Mouse (Mus musculus) frontal cortex, postnatal 36 days (tissue): Measurements from ENCODE around the gene Cxxc4.
A peak's percentile ranks its signal among the peaks of the same experiment; 100 is the strongest.
"Not testable (repeated sequence)": the region's sequence is repeated elsewhere in the genome, so short reads cannot be mapped to it uniquely, and the experiment has no call there.

Experiments
- DNase-seq, 2 experiments: peaks; one replicate each; pipeline ENCODE4 v3.0.0; 2022; ENCODE audit warnings: low spot score in 2 of 2

Cxxc4 gene

DNA sequence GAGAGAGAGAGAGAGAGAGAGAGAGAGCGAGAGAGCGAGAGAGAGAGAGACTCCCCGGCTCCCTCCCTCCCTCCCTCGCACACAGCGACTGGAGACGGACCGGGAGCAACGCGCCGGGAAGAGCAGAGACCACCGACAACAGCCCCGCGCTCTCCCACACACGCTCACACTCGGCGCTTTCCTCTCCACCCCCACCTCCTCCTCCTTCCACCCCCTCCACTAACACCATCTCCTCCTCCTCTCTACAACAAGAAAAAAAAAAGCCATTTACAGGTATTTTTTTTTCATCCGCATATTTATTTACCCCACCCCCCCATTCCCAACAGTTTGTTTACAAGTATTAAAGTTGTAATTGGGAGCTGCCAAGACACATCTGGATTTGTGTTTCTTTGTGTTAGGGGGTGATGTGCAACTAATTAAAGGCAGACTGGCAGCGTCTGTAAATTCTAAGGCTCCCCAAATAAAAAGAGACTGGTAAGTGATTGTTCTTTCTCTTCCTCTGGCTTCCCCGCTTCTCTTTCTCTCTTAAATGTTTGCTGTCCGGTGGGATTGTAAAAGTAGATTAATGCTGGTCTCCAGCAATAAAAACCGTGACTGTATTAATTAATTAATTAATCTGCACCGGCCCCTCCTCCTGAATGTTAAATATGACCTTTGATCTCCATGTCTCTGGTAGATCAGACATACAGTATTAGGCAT is at the start of gene Cxxc4:
Gene Cxxc4 (plus strand): TSS at position 71 of the 699 bp plus-strand sequence.
- no peak for DNase-seq

DNA sequence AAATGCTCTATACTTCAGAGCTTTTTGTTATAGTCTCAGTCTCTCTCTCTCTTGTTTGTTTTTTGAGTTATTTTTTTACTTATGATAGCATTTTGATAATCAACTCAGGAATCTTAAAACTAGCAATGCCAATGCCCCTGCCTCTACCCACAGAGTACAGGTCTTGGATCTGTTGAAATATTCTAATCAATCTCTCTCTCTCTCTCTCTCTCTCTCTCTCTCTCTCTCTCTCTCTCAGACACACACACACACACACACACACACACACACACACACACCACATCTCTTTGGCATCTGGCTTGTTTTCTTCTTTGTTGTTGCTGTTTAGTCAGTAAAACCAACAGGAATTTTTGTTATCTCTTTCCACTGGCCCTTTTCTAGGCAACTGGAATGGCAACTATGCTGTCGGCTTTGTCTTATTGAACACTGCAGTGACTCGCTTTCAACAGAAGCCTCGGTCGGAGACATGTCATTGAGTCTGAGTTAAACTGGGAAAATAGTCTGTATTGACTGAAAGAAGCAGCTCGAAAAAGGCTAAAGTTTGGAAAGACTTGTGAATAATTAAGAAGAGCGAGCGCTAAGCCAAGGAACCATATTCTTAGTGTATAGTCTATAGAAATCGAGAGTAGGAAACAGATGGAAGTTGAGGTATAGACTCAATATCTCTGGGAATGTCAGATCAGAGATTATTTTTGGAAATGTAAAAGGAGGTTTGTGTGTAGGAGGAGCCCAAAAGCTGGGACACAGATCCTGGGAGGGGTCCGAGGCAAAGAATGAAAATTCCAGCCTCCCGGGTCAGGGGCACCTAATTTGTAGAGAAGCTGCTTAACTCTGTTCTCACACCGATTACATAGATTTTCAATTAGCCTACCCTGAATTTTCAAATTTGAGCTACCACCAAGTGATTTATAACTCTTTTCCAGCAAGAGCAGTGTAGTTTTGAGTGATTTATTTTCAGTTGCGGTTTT is 47.0 kb upstream of the Cxxc4 start:
- DNase-seq = peak in 1 of 2 experiments; percentile 13

DNA sequence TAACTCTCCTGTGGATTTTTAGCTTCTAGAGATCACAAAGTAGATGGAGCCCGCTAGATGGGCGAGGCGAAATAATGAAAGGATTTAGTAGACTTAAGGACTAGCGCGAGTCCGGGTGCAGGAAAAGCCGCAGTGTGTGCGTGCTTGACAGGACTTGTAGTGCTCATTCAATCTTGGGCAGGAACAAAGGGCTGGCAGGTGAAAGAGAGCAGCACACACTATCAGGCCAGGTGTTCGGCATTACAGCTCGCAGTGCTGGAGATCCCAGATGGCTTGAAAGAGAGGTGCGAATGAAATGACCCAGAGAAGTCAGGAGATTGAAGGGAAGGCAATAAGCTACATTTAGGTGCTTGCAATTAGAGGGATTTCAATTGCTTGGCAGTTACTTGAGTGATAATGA is 46.2 kb upstream of the Cxxc4 start:
- DNase-seq = no peak

DNA sequence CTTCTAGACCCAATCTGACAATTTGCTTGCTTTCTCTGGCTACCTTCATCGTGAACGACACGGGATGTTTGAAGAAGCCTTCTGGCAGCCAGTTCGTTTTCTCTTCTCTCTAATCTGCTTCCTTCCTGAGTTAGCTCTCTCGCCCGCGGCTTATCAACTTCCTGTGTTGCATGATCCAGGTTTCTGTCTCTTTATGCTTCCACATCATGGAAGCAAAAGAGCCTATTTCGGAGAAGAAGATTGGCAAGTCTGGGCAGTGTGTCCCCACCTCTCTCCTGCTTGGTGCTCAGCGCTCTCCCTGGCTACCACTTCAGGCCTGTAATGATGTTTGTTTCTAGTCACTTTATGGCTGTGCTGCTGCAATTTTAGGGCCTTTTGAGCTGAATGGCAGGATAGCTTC is 36.4 kb upstream of the Cxxc4 start:
- no peak for DNase-seq

DNA sequence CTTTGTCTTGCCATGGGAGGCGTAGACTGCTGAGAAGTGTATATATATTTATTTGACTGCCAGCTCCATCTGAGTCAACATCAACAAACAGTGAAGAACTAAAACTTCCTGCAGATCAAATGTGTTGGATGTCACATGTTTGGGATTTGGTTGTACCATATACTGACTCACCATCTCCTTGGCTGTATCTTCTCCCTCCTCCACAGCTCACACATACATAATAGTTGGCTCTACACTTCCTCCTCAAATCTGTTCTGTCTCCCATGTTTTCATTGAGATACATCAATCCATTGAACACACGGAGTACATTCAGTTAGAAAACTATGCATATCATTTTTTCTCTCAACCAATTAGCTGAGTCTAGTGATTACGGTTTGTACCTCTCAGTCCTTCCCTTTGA is 29.7 kb upstream of the Cxxc4 start:
- peak in 1 of 2 experiments; percentile 27 for DNase-seq

DNA sequence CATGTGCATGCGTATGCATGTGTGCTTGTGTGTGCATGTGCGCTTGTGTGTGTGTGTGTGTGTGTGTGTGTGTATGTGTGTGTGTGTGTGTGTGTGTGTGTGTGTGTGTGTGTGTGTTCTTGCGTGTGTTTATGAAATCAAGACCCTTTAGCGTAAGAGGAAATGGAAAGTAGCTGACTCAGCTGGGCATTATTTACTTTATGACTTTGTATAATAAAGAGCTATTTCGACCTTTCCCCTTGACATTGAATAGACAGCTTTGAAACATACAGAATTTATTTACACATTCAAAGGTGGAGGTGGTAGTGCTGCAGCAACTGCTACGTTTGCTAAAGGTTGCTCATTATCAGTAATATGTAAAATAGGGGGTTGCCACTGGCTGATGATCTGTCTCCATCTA is 25.3 kb upstream of the Cxxc4 start:
- no peak for DNase-seq

DNA sequence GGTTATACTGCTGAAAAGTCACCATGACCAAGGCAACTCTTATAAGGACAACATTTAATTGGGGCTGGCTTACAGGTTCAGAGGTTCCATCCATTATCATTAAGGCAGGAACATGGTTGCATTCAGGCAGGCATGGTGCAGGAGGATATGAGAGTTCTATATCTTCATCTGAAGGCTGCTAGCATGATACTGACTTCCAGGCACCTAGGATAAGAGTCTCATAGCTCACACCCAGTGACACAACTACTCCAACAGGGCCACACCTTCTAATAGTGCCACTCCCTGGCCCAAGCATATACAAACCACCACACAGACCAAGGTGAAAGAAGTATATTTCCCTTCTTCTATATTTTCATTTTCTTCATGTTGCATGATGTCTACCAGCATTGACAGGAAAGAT is 16.4 kb upstream of the Cxxc4 start:
- DNase-seq = not testable (repeated sequence)

DNA sequence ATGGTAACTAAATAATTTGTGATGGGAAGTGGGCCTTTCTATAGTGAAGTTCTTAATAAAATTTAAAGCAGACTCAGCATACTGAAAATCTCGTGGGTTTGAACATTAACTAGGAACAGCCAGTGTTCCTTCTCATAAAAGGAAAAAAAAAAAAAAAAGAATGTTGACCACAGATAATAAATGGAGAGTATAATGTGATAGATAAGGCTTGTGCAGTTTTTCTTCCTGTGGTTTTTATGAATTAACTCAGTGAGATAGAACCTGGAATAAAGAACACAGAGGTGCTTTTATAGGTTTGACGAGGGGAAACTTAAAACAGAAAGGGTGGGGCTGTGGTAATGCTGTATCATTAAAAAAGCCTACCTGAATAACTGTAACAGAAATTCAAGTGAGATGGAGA is 15.3 kb upstream of the Cxxc4 start:
- no peak for DNase-seq

DNA sequence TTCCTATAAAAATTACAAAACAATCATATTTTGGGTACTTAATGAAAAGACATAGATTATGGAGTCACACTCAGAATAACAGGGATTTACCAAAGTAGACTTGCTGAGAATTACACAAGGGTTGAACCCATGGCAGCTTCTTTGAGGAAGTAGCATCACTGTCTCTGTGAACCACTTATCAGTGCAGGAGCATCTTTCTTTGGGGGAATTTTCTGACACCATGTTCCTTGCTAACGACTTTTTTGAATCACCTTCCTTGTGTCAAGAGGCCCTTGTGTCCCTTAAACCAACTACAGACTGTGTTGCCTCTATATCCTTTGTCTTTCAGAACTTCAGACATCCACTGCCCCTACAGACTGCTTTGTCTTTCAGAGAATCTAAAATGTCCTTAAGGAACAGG is 13.7 kb upstream of the Cxxc4 start:
- DNase-seq = no peak

DNA sequence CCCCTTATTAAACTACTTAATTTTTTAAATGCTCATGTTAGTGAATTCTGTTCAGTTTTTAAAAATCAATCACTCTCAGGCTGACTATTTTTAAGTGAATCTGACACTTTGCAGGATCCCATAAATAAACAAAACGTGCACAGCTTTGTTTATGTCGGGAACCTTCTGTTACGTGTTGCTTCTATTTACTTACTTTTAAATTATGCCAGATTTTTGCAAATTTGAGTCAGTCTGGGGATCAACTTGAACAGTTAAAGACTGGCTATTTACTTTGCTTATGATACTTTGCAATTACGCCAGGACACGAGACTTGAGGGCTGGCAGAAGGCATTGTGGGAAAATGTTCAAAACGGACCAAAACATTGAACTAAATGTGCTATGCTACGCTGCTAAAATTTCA is 12.3 kb upstream of the Cxxc4 start:
- no peak for DNase-seq

DNA sequence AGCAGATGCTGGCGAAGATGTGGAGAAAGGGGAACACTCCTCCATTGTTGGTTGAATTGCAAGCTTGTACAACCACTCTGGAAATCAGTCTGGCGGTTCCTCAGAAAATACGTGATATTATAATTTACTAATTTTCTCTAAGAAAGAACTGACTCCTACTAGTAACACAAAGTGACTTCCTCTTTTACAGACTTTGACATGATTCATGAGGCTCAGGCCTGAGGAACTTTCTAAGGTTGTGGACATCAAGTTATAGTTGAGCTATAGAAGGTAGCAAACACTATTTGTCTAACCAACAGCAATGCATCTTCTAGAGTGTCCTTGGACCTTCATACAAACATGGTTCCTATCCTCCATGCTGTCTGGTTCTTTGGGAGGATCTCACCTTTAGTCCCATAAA is 10.4 kb upstream of the Cxxc4 start:
- no peak for DNase-seq

DNA sequence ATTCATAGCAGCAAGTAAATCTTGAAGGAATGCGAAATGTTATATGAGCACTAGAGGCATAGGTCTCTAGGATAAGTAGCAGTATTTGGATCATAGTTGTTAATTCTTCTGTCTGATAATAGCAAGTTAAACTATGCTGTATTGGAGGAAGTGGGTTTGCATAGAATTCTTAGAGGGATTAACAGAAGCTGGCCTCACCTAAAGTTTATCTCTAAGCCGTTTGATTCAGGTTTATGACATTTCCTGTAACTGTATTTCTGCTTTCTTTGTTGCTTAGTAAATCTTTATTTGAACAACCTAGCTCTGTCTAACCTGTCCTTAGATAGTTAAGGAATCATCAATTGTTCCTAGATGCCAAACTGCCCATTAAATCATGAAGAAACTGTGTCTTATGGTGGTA is 3.5 kb upstream of the Cxxc4 start:
- DNase-seq = no peak

DNA sequence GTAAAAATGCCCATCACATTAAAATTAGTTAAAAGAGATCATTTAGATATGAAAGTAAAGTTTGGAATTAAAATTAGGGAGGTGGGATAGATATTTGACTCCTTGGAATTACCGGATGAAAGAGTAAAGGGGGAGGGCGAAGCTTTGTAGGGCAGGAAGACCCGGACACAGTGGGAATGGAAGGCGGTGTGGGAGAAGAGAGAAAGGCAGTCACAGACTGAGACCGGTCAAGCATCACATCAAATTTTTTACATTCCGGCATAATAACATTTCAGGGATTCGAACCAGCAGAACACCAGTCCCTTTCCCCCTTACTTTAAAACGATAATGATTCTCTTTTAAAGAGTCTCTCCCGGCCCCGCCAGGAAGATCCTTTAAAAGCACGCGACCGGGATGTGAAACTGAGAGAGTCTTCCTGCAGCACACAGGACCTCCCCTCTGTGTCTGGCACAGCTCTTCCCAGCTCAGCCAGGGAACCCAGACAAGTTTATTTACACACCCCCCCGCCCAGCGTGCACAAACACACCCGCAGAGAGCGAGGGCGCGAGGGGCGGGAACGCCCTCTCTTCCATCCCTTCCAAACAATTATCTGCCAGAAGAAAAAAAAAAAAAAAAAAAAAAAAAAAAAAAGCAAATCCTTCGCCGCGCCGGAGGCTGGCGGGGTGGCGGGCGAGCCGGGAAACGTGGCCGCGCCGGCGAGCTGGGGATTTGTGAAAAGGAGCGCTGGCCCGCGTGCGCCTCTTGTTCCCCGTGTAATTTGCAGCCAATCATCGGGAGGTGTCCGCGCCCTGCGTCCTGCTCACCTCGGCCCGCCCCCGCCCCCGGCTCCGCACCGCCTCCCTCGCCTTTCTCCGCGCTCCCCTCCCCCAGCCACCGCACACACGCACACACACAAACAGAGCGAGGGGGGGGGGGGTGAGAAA is 532 bp upstream of the Cxxc4 start:
- DNase-seq = peak; percentile 54 to 58

DNA sequence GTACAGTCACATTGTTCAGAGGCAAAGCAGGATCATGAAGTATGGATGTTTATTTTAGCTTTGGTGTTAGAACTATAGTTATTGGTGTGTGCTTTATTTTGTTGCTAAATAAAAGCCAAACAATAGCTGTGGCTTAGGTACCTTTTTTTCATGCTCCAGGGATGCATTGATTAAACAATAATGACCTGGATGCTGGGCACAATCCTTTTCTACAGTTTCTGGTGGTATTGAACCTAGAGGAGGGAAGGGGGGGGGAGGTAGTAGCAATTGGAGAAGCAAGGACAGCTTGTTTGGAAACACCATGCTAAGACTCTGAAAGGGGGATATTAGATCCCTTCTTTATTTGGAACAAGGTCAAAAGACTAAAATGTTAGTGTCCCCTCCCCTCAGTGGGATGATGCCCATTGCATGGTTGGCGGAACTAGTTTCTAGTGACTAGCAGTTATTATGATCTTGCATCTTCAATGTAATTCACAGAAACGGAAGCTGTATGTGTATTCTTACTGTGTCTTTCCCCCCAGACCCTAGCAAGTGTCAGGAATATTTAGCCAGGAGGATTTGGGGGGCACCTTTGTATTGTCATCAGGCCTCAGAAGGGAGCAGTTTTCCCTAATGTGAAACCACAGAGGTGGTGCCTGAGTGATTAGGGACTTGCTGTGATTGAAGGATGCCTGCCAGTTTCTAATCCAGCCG is 975 bp downstream of the Cxxc4 start:
- DNase-seq = no peak

DNA sequence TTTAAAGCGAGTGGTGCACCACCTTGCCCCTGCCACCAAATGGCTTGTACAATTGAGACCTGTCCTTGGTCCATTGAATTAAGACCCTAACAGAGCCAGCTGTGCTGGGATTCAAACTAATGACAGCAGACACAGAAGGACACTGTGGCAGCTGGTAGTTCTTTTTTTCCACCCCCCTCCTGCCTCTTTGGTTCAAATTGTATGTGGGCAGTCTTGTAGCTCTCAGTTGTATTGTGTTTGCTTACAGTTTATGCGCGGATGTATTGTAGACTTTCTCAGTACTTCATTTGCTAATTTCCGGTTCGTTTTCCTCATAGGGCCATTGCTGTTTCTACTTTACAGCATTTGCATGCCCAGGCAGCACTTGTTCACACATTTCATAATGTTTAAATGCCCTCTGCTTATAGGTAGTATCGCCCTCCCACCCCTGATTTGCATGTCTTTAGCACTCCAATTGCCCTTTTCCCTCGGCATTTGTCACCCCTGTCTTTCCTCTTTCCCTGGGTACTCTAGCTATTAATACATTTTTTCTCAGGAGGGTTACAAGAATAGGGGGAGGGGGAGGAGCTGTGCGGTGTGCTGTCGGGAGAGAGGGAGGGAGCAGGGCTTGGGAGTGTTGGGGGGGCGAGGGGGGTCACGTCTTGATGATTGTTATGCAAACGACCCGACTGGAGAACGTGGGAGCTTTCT is 2.5 kb downstream of the Cxxc4 start:
- peak; percentile 19 to 26 for DNase-seq

DNA sequence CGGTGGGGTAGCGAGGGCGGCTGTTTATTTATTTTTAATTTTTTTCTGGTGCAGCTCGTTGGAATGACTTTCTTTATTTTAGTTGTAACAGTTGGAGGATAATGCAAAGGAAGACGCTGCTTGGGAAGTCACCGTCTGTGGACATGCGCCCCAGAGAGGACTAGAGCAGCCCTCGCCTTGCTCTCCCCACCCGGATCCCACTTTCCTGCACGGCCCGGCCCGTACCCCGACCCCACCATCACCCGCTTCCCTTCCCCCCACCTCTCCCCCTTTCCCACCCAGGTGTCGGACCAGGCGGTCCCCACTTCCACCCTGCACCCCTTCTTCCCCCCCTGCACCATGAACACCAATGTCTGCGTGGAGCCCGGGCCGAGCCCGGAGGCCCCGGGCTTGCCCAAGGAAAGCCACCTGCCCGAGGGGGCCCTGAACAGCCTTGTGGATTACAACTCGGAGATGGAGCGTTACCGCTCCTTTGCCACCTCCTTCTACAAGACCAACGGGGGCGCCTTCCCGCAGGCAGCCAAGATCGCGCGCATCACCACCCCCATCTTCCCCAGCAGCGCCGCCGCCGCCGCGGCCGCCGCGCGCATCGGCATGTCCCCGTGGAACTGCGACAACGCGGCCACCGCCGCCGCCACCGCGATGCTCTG is 3.2 kb downstream of the Cxxc4 start:
- peak; percentile 72 to 76 for DNase-seq

DNA sequence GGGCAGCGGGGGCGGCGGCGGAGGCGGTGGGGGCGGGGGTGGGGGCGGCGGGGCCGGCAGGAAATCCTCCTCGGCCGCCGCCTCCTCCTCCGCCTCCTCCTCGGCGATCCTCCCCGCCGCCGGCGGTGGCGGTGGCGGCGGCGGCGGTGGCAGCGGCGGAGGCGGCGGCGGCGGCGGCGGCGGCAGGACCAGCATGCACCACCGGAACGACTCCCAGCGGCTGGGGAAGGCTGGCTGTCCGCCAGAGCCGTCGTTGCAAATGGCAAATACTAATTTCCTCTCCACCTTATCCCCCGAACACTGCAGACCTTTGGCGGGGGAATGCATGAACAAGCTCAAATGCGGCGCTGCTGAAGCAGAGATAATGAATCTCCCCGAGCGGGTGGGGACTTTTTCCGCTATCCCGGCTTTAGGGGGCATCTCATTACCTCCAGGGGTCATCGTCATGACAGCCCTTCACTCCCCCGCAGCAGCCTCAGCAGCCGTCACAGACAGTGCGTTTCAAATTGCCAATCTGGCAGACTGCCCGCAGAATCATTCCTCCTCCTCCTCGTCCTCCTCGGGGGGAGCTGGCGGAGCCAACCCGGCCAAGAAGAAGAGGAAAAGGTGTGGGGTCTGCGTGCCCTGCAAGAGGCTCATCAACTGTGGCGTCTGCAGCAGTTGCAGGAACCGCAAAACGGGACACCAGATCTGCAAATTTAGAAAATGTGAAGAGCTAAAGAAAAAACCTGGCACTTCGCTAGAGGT is 3.9 kb downstream of the Cxxc4 start:
- DNase-seq = peak; percentile 66 to 77

DNA sequence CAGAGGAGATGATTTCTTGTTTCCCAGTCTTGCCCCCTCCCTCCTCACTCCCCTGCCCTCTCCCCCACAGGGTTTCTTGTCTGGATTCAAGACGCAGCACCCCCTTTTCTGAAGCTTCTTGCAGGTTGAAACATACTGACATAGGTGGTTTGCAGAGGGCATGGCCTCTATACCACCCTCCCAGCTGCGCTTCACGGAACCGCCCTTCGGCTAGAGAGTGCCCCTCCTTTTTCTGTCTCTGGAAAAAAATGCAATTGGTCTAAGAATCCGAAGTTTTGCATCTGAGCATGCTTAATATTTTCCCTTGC is 4.4 kb downstream of the Cxxc4 start:
- DNase-seq = no peak

DNA sequence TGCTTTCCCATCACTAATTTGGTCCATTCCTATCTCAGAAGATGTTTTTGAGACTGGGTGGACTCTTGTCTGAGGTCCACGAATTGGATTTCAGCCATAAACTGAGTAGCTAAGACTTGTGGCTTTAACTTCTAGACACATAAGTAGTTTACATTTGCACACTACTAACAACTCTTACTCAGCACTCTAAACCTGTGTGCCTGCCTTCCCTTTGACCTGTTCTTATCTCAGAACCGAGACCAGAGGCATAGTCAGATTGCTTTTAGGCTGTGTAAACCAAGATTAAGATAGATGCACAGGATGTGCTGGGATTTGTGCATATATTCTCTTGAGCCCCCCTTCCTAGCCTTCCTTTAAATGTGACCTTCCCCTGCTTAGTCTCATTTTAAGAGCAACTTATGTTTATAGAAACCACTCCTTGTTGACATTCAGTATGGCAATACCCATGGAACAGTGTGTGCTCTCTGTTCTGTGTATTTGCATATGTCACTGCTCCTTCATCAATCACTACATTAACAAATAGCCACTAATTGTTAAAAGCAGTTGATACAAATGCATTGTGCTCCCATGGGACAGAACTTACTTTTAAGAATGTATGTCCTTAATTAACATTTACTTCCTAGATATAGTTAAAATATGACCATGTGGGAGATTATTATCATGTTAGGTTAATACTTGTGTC is 7.0 kb downstream of the Cxxc4 start:
- no peak for DNase-seq
